Mouse (Mus musculus) hindbrain, embryonic 14.5 days (tissue): ENCODE measurements around the gene Scube2. TPM values are rescaled to one million over a fixed set of nuclear protein-coding genes. Genes with fewer than 3 reads are reported as not detected.

ENCODE experiments used
- ATAC-seq: fragments of 200-750 bp; cut with Nextera tagmentation; 2 replicates; pipeline ENCODE4 v1.8.0; 2017; ENCODE audit warnings: moderate number of reproducible peaks, mild to moderate bottlenecking, moderate TSS enrichment, moderate library complexity; ENCODE audit not compliant: low FRiP score
- DNase-seq: peaks from one replicate; pipeline ENCODE4 v3.0.0-alpha.2; 2015; ENCODE audit warnings: low spot score
- H3K27ac ChIP-seq: fragments of 300-500 bp; sonication (generic); 2 replicates; pipeline ENCODE4 v1.5.1; 2014; ENCODE audit warnings: mild to moderate bottlenecking, moderate library complexity
- H3K27me3 ChIP-seq: fragments of 300-500 bp; sonication (generic); 2 replicates; pipeline ENCODE4 v1.6.1; 2014; ENCODE audit warnings: mild to moderate bottlenecking, low read length, mixed read lengths; ENCODE audit not compliant: control insufficient read depth, insufficient read depth
- H3K36me3 ChIP-seq: fragments of 300-500 bp; sonication (generic); replicated peaks from 2 replicates; pipeline ENCODE4 v1.6.1; 2014; ENCODE audit not compliant: control insufficient read depth, insufficient read depth
- H3K4me1 ChIP-seq: fragments of 300-500 bp; sonication (generic); replicated peaks from 2 replicates; pipeline ENCODE4 v1.6.1; 2014; ENCODE audit warnings: antibody characterized with exemption, low read length, mixed read lengths; ENCODE audit not compliant: control insufficient read depth, insufficient read depth
- H3K4me2 ChIP-seq: fragments of 300-500 bp; sonication (generic); replicated peaks from 2 replicates; pipeline ENCODE4 v1.6.1; 2014; ENCODE audit warnings: mild to moderate bottlenecking, moderate library complexity
- H3K4me3 ChIP-seq: fragments of 300-500 bp; sonication (generic); replicated peaks from 2 replicates; pipeline ENCODE4 v1.5.1; 2014; ENCODE audit warnings: mild to moderate bottlenecking, low read length
- H3K9ac ChIP-seq: fragments of 300-500 bp; sonication (generic); 2 replicates; pipeline ENCODE4 v1.6.1; 2014
- H3K9me3 ChIP-seq: fragments of 300-500 bp; sonication (generic); 2 replicates; pipeline ENCODE4 v1.6.1; 2016; ENCODE audit warnings: low read length; ENCODE audit not compliant: control insufficient read depth
- WGBS: fragments of 180-500 bp; shearing (Covaris S2); extraction: QIAGEN DNeasy Blood & Tissue Kit; methylation state at CpG from one replicate; pipeline ENCODE4 v1.1.7; 2014; 5-methylcytosine and 5-hydroxymethylcytosine counted together
- polyA plus RNA-seq: library from polyadenylated mRNA; unstranded; fragments of >200 nt; fragmentation: Nextera tagmentation; extraction: Ambion mirVana; gene quantifications from 2 replicates; pipeline ENCODE4 v1.2.1, GENCODE M21; 2014

The Scube2 gene
- polyA plus RNA-seq, 1 experiment from 2014 or later = 2.1 TPM

DNA sequence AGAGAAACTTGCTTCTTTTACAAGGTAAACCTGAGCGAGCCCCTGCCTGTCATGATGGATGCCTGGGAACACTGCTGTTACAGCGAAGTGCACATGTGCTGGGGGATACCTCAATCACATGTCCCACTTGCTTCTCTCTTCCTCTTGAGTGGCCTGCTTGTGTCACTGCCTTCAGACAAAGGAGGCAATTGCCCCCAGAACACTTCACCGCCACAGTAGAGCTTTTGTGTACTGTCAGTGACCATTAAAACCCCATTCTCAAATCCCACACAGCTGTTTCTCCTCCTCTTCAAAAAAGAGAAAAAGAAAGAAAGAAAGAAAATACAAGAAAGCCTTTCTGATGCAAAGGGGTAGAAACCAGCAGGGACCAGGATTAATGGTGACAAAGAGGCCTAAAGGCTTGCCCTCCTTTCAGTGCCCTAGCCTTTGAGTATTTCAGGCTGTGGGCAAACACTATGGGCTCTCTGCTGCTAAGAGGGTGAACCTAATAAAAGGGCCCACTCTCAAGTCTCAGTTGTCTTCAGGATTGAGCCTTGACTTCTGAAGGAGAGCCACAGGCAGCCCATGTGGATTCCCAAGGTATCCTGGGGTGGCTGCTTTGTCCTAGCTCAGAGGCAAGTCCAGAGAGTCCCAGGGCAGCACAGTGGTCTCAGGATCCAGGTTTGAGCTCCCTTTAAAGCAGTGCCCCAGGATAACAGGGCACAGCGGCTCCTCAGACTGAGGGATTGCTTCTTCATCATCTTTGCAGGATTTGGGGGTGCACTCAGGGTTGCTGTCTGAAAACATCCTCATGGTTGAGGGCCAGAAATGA is 51.9 kb downstream of the Scube2 start:
- Histone ChIP-seq H3K4me3 (no peak overlapping the region), H3K27me3 (no peaks in the 10 kb centered on the region), H3K36me3 (no peaks in the 10 kb centered on the region), H3K4me2 (no peak overlapping the region), H3K9me3 (no peaks in the 10 kb centered on the region), H3K9ac (no peak overlapping the region), H3K27ac (no peak overlapping the region), H3K4me1 (no peaks in the 10 kb centered on the region)
- ATAC-seq (no peak), DNase-seq (no peak)
- 25% methylated on average over 4 of the region's 4 CpGs for WGBS

DNA sequence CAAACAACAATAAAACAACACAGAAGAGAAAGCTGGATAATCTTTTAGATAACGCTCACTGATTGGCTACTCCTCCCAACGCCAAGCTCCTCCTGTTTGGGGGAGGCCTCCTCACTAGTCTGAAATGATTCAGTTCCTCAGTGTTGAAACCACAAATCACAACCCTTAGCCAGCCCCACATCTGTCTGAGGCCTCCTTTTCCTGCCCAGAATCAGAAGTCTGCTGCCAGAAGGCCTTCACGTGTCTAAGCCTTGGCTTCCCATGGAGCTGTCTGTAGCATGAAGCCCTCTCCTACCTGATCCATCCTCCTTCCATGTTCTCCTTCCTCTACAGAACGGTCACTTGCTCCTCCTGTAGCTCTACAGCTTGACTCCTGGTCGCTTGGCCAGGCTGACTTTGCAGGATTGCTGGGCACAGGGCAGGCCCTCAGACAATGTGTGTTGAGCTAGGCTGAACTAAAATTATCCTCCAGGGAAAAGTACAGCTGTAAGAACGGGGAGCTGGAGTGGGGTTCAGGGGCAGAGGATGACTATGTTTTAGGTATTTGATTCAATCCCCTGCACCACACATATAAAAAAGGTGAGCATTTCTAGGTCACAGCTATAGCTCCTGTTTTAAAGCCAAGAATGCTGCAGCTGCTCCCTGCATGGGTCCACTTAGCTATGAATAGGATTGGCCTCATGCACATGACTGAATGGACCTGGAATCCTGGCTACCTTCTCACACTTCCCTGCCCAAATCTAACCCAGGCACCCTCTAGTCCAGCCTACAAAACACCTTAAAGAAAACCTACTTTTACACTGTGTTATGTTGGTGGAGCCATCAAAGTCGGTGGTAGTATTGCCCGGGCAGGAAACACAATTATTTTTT is 57.6 kb downstream of the Scube2 start:
- 87% methylated on average over 8 of the region's 8 CpGs for WGBS
- ATAC-seq = no peak

DNA sequence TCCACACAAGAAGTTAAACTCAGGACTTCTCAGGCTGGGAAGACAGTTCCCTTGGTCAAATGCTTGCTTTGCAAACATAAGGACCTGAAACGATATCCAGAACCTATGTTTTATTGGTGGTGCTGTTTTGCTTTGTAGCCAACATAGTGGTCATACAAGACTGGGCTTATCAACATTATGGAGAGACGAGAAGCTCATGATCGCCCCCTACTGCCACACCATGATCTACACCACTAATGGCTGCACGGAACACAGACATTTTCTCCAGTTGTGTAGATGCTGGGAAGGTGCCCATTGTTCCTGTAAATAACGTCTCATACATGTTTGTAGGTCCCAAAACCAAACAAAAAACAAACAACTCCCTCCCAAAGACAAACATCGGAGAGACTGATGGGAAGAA is 60.6 kb downstream of the Scube2 start:
- 72% methylated on average over 6 of the region's 6 CpGs for WGBS
- no peak overlapping the region for H3K4me3 ChIP-seq
- H3K9ac ChIP-seq = no peak overlapping the region
- no peaks in the 10 kb centered on the region for H3K36me3 ChIP-seq
- H3K27ac ChIP-seq = no peak overlapping the region
- no peak overlapping the region for H3K4me2 ChIP-seq
- no peaks in the 10 kb centered on the region for H3K27me3 ChIP-seq
- H3K4me1 ChIP-seq = no peaks in the 10 kb centered on the region
- no peaks in the 10 kb centered on the region for H3K9me3 ChIP-seq
- DNase-seq (no peak), ATAC-seq (no peak)

More for the DNA sequence above, 57.6 kb downstream of the Scube2 start:
- H3K9ac ChIP-seq = no peak overlapping the region
- no peaks in the 10 kb centered on the region for H3K36me3 ChIP-seq
- H3K4me2 ChIP-seq = no peak overlapping the region
- no peaks in the 10 kb centered on the region for H3K4me1 ChIP-seq
- no peak for DNase-seq
- H3K9me3 ChIP-seq = no peaks in the 10 kb centered on the region
- no peak overlapping the region for H3K4me3 ChIP-seq
- H3K27me3 ChIP-seq = no peaks in the 10 kb centered on the region
- no peak overlapping the region for H3K27ac ChIP-seq

DNA sequence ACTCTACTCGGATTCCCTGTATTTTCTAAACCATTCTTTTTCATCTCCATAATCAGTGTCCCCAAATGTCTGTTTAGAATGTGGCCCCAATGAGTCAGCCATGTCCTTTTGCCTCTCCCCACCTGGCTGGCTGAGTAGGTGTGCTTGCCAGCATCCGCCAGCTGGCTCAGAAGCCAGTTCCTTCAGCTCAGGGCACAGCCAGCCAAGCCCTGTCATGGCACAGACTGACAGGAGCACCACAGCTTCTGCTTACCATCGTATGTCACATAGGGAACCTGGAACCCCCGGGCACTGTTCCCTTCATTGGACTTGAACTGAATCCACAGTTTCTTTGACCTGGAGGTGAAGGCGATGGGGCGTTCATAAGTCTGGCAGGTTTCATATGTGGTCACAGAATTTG is 61.1 kb downstream of the Scube2 start:
- ATAC-seq = no peak
- WGBS = 92% methylated on average over 6 of the region's 6 CpGs

DNA sequence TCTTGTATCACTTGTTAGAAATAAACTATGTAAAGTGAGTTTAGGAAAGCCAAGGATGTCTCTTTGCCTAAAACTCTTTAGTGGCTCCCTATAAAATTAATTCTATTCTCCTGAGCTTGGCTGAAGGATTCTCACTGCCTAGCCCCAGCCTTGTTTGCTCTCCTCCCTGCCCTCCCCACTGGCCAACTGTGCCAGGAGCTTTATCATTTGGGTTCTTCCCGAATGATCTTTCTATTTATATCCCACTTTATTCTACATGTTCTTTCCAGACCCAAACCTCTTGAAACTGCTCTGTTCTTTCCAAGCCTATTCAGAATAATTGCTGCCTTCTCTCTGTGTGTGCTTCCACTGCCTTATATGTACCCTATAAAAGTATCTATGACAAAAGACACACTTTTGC is 62.0 kb downstream of the Scube2 start:
- DNase-seq (no peak), ATAC-seq (no peak)
- Histone ChIP-seq H3K36me3 (no peaks in the 10 kb centered on the region), H3K9me3 (no peaks in the 10 kb centered on the region), H3K4me3 (no peak overlapping the region), H3K4me2 (no peak overlapping the region), H3K4me1 (no peaks in the 10 kb centered on the region), H3K9ac (no peak overlapping the region), H3K27ac (no peak overlapping the region), H3K27me3 (no peaks in the 10 kb centered on the region)
- WGBS = 88% methylated on average over 1 of the region's 1 CpGs

More for the DNA sequence above, 61.1 kb downstream of the Scube2 start:
- H3K4me1 ChIP-seq = no peaks in the 10 kb centered on the region
- H3K27me3 ChIP-seq = no peaks in the 10 kb centered on the region
- no peak overlapping the region for H3K4me3 ChIP-seq
- no peaks in the 10 kb centered on the region for H3K36me3 ChIP-seq
- no peak overlapping the region for H3K4me2 ChIP-seq
- no peak overlapping the region for H3K27ac ChIP-seq
- H3K9me3 ChIP-seq = no peaks in the 10 kb centered on the region
- DNase-seq = no peak
- H3K9ac ChIP-seq = no peak overlapping the region

DNA sequence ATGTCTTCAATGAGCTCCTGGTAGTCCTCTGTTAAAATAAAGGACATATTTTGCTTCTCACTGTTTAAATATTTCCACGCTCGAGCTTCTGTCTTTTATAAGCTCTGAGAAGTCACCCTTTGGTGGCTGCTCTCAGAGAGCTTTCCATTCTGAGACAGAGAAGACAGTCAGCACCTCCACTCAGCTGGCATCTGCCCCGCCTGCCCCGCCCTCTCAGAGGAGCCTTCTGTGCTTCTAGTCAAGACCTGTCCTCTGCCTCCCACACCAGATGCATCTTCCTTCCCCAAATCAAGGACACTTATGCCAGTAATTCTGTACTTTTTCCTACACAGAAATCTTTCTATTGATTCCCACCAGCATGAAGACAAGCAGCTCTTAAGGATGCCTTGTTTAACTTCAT is 64.9 kb downstream of the Scube2 start:
- H3K9me3 ChIP-seq = no peaks in the 10 kb centered on the region
- ATAC-seq = no peak
- no peak overlapping the region for H3K4me2 ChIP-seq
- DNase-seq = no peak
- H3K27me3 ChIP-seq = no peaks in the 10 kb centered on the region
- no peaks in the 10 kb centered on the region for H3K4me1 ChIP-seq
- 93% methylated on average over 4 of the region's 4 CpGs for WGBS
- no peak overlapping the region for H3K27ac ChIP-seq
- no peak overlapping the region for H3K4me3 ChIP-seq
- H3K36me3 ChIP-seq = no peaks in the 10 kb centered on the region
- H3K9ac ChIP-seq = no peak overlapping the region

DNA sequence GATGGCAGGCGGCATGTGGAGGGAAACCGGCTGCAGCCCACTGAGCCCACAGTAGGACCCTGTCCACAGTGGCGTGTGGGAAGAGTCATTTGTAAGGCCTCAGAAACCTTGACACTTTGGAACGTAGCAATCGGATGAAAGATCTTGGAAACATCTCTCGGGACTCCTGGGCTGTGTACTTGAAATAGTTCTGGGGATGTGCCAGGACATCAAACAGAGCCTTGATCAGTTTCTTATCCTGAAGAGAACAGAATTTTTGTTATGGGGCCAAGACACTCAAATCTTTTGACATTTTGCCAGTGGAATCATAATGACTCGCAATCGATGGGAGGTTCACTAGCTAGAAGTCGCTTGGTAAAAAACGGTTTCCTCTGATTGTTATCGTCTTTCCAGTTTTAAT is 66.3 kb downstream of the Scube2 start:
- H3K27me3 ChIP-seq = no peaks in the 10 kb centered on the region
- H3K4me3 ChIP-seq = no peak overlapping the region
- H3K4me1 ChIP-seq = no peaks in the 10 kb centered on the region
- 75% methylated on average over 11 of the region's 11 CpGs for WGBS
- ATAC-seq (no peak), DNase-seq (no peak)
- H3K9me3 ChIP-seq = no peaks in the 10 kb centered on the region
- H3K27ac ChIP-seq = no peak overlapping the region
- H3K4me2 ChIP-seq = no peak overlapping the region
- H3K9ac ChIP-seq = no peak overlapping the region
- H3K36me3 ChIP-seq = no peaks in the 10 kb centered on the region

DNA sequence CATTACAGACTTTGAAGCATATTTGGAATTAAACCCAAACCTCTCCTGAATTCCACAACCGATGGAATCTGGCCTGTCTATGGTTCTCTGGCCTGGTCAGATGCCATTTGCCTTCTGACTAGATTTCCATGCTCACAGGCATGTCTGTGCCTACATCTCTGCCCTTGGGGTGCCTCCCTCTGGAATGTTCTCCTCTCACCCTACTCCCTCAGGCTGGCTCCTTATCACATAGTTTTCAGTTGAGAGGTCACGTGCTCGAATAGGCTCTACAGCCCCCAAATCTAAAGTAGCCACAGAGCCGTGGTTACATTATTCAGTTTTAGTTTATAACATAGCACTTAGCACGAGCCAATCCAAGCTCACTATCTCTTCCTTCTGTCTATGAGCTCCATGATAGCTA is 69.9 kb downstream of the Scube2 start:
- 83% methylated on average over 5 of the region's 5 CpGs for WGBS

DNA sequence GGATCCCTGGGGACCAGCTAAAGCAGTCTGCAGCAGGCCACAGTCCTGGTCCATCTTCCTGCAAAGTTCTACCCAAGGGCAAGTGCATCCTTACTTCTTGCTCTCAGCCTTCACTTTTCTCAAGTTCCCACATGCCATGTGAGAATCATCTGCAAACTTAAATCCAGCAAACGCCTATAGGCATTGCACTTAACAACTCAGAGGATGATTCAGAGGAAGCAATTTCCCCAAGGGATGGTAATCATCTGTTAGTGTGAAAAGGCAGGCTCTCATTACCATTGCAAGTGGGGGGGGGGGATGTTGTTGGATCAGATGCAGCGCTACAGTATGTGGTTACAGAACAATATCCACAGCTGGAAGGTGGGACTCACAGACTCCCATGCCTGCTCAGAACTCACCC is 70.9 kb downstream of the Scube2 start:
- Histone ChIP-seq H3K27ac (no peak overlapping the region), H3K9ac (no peak overlapping the region), H3K4me1 (no peaks in the 10 kb centered on the region), H3K27me3 (no peaks in the 10 kb centered on the region), H3K4me3 (no peak overlapping the region), H3K36me3 (no peaks in the 10 kb centered on the region), H3K4me2 (no peak overlapping the region), H3K9me3 (no peaks in the 10 kb centered on the region)
- 56% methylated on average over 2 of the region's 2 CpGs for WGBS
- no peak for DNase-seq
- ATAC-seq = no peak

More for the DNA sequence above, 69.9 kb downstream of the Scube2 start:
- Histone ChIP-seq H3K27ac (no peak overlapping the region), H3K9me3 (no peaks in the 10 kb centered on the region), H3K4me1 (no peaks in the 10 kb centered on the region), H3K4me2 (no peak overlapping the region), H3K27me3 (no peaks in the 10 kb centered on the region), H3K9ac (no peak overlapping the region), H3K4me3 (no peak overlapping the region), H3K36me3 (no peaks in the 10 kb centered on the region)
- DNase-seq (no peak), ATAC-seq (no peak)
